Mouse (Mus musculus) layer of hippocampus, postnatal 25 days (tissue): ENCODE results near the gene Diexf. TPM values are rescaled to one million over a fixed set of nuclear protein-coding genes. Genes with fewer than 3 reads are reported as not detected.

ENCODE experiments used
- DNase-seq, 2 experiments: peaks; one replicate each; pipeline ENCODE4 v3.0.0; 2022; ENCODE audit warnings: mixed read lengths in 2 of 2, low spot score in 1 of 2; ENCODE audit errors: extremely low spot score in 1 of 2
- total RNA-seq, 2 experiments: library from RNA; stranded (reverse); gene quantifications; 2 replicates each; pipeline ENCODE4 v1.2.3; 2021

Gene Diexf
- total RNA-seq, 2 experiments from 2014 or later, result 22.4 to 26.1 TPM

- DNase-seq, result no peak
Observed at GRCm38 (mm10) chr1:193089211-193089610, 40.9 kb downstream of the Diexf start.

GRCm38 (mm10) chr1:193086842-193087476 is 43.1 kb downstream of the Diexf start:
- no peak for DNase-seq

- no peak for DNase-seq
Observed at GRCm38 (mm10) chr1:193086111-193086841, 43.8 kb downstream of the Diexf start.

GRCm38 (mm10) chr1:193085541-193086020 is 44.5 kb downstream of the Diexf start:
- DNase-seq, result no peak

GRCm38 (mm10) chr1:193084016-193084415 is 46.1 kb downstream of the Diexf start:
- no peak for DNase-seq

- no peak for DNase-seq
Observed at GRCm38 (mm10) chr1:193083051-193083450, 47.0 kb downstream of the Diexf start.

- DNase-seq, result no peak
Observed at GRCm38 (mm10) chr1:193082311-193082921, 47.7 kb downstream of the Diexf start.

- DNase-seq, result no peak
Observed at GRCm38 (mm10) chr1:193062618-193063017, 67.5 kb downstream of the Diexf start.

- DNase-seq, result no peak
Observed at GRCm38 (mm10) chr1:193060167-193060566, 69.9 kb downstream of the Diexf start.

- DNase-seq, result no peak
Observed at GRCm38 (mm10) chr1:193059596-193059995, 70.5 kb downstream of the Diexf start.

GRCm38 (mm10) chr1:193054401-193054800 is 75.7 kb downstream of the Diexf start:
- no peak for DNase-seq

GRCm38 (mm10) chr1:193053065-193053464 is 77.0 kb downstream of the Diexf start:
- no peak for DNase-seq

- DNase-seq, result no peak
Observed at GRCm38 (mm10) chr1:193047616-193048015, 82.5 kb downstream of the Diexf start.

- no peak for DNase-seq
Observed at GRCm38 (mm10) chr1:193042760-193043295, 87.2 kb downstream of the Diexf start.

Other genes starting within 250 kb of the Diexf start
- gene Syt14, start 94.5 kb downstream of the Diexf start, total RNA-seq, result 10 to 100 TPM; 21.6 to 26.1 TPM
- 1 to 10 TPM in 1 of 2 experiments, under 1 TPM in 1; 0.49 to 1.1 TPM for gene Irf6, start 22.8 kb upstream of the Diexf start, total RNA-seq
- gene A130010J15Rik, start 37.8 kb upstream of the Diexf start, total RNA-seq, result 1 to 10 TPM; 4.3 to 4.6 TPM
- gene Traf3ip3, start 71.4 kb upstream of the Diexf start, total RNA-seq, result 1 to 10 TPM in 1 of 2 experiments, under 1 TPM in 1; 0.89 to 1.9 TPM
- gene Lamb3, start 77.4 kb upstream of the Diexf start, total RNA-seq, result under 1 TPM; 0.76 to 0.80 TPM
- 10 to 100 TPM; 47.4 to 53.4 TPM for gene Hsd11b1, start 133.8 kb upstream of the Diexf start, total RNA-seq
- 10 to 100 TPM in 1 of 2 experiments, 1 to 10 TPM in 1; 9.3 to 11.2 TPM for gene G0s2, start 142.9 kb upstream of the Diexf start, total RNA-seq
- 10 to 100 TPM; 26.5 to 27.5 TPM for gene Camk1g, start 240.0 kb upstream of the Diexf start, total RNA-seq